Mouse (Mus musculus) small intestine, adult 2 months (tissue): ENCODE measurements around the gene Gpc6. TPM values are rescaled to one million over a fixed set of nuclear protein-coding genes. Genes with fewer than 3 reads are reported as not detected.

Source experiments
- H3K27ac ChIP-seq: fragments of 200-500 bp; 2 replicates; pipeline ENCODE4 v1.5.1; 2012; ENCODE audit warnings: low read depth, low read length, control low read depth, inconsistent platforms; ENCODE audit not compliant: insufficient read depth
- H3K27me3 ChIP-seq: fragments of 200-500 bp; 2 replicates; pipeline ENCODE4 v1.6.1; 2012; ENCODE audit warnings: mild to moderate bottlenecking, moderate library complexity, low read length, inconsistent platforms; ENCODE audit not compliant: control insufficient read depth, insufficient read depth
- H3K36me3 ChIP-seq: fragments of 200-500 bp; 2 replicates; pipeline ENCODE4 v1.6.1; 2012; ENCODE audit warnings: mild to moderate bottlenecking, low read length, control low read depth, inconsistent platforms; ENCODE audit not compliant: control insufficient read depth, insufficient read depth
- H3K4me1 ChIP-seq: fragments of 200-500 bp; 2 replicates; pipeline ENCODE4 v1.6.1; 2012; ENCODE audit warnings: low read length, inconsistent platforms, mixed read lengths; ENCODE audit not compliant: control insufficient read depth, insufficient read depth, insufficient read length
- H3K4me3 ChIP-seq: fragments of 200-500 bp; 2 replicates; pipeline ENCODE4 v1.5.1; 2012; ENCODE audit warnings: low read depth, mild to moderate bottlenecking, control low read depth, inconsistent platforms, low read length, moderate library complexity
- CTCF ChIP-seq: fragments of 200-500 bp; IDR thresholded peaks from 2 replicates; pipeline ENCODE4 v1.5.1; 2012; ENCODE audit warnings: low read depth, mild to moderate bottlenecking, control low read depth, inconsistent platforms, low read length, moderate library complexity, mixed read lengths; ENCODE audit not compliant: insufficient replicate concordance, insufficient read length; ENCODE audit errors: extremely low read depth
- POLR2A ChIP-seq: fragments of 200-500 bp; IDR thresholded peaks from 2 replicates; pipeline ENCODE4 v1.6.1; 2012; ENCODE audit warnings: low read depth, mild to moderate bottlenecking, control low read depth, inconsistent platforms, low read length, moderate library complexity
- WGBS: fragments of 180-500 bp; shearing (Covaris S2); methylation state at CpG from one replicate; pipeline ENCODE4 v1.1.7; 2018; 5-methylcytosine and 5-hydroxymethylcytosine counted together
- polyA plus RNA-seq: library from polyadenylated mRNA; depleted of rRNA; stranded (reverse); fragments of >200 nt; gene quantifications from 2 replicates; pipeline ENCODE4 v1.2.3, GENCODE M21; 2012

Gpc6 gene
- polyA plus RNA-seq, 1 experiment = 0.81 TPM

DNA sequence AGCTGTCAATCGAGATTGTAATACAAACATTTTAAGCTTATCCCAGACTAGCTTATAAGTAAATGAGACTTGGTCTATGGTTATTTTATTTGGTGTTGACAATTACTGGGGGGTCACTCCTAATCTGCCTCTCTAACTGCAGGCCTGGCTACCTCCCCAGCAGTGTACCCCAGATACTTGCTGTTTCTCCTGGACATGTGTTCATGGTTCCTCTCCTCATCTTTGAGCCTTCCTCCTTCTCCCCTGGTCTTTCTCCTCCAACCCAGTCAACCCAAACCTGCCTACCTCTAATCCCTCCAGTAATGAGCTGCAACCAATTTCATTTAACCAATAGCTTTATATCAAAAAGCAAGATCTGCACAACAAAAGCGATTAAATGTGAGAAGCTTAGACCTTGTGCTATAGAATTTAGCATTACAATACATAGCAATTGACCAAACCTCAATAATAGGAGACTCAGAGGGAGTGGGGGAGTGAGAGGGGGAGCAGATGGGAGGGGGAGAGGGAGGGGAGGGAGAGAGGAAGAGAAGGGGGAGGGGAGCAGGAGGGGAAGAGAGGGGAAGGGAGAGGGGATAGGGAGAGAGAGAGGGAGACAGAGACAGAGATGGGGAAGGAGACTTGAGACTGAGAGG is 371.2 kb downstream of the Gpc6 start:
- TF ChIP-seq POLR2A (no peak), CTCF (no peak)
- Histone ChIP-seq H3K4me3 (no peak overlapping the region), H3K27ac (no peak overlapping the region), H3K27me3 (no peaks in the 10 kb centered on the region), H3K36me3 (no peaks in the 10 kb centered on the region), H3K4me1 (no peaks in the 10 kb centered on the region)
- WGBS = 95% methylated on average over 2 of the region's 2 CpGs

DNA sequence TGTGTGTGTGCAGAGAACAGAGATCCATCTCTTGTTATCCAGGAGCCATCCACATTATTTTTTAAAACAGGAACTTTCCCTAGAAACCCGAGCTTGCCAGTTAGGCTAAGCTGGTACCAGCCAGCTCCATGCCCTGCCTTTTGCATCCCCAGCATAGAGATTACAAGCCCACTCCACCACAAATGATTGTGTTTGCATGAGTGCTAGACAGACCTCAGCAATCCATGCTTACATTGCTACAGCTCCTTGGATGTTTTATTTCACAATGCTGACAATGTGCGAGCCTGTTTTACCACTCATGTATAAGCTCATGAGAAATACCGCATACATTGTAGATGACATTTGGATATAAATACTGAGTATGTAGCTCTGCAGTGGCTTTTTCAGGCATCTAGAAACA is 375.9 kb downstream of the Gpc6 start:
- no peak overlapping the region for H3K4me3 ChIP-seq
- 79% methylated on average over 3 of the region's 3 CpGs for WGBS
- H3K4me1 ChIP-seq = no peaks in the 10 kb centered on the region
- no peaks in the 10 kb centered on the region for H3K27me3 ChIP-seq
- no peak overlapping the region for H3K27ac ChIP-seq
- H3K36me3 ChIP-seq = no peaks in the 10 kb centered on the region
- TF ChIP-seq CTCF = no peak
- no peak for TF ChIP-seq POLR2A

DNA sequence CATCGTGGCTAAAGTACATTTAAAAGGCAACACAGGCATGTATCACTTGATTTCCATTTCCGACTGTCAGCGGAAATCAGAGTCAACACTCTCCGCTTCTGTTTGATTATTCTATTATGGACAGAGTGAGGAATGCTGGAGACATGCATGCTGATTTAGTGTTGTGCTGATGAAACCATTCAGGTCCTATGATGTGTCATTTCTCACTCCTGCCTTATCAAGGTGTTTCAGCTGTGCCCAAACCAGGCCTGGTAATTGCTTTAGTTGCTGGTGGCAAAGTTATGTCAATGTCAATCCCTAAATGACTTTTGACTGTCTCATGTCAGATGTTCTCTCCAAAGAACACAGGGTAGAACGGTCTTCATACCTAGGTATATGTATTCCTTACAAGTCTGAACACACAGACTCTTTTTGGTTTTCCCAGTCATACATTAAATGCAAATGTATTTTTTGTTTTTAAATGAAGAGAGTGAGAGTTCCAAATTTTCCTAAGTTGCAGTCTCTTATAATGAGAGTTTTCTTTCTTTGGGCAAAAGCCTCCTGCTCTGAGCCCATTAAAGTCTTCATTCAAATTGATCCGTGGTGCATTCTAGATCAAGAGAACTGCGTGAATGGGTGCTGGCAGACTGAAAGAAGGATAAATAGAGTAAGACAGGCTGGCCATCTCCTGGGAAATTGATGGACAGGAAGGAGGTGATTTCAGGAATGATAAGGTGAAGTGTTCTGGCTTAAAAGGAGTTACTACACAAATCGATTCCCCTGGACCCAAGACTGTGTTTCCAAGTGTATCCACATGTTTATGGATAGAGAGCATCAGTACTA is 379.0 kb downstream of the Gpc6 start:
- TF ChIP-seq CTCF (no peak), POLR2A (no peak)
- no peak overlapping the region for H3K4me3 ChIP-seq
- 84% methylated on average over 8 of the region's 8 CpGs for WGBS
- H3K4me1 ChIP-seq = no peaks in the 10 kb centered on the region
- no peak overlapping the region for H3K27ac ChIP-seq
- no peaks in the 10 kb centered on the region for H3K36me3 ChIP-seq
- H3K27me3 ChIP-seq = no peaks in the 10 kb centered on the region

DNA sequence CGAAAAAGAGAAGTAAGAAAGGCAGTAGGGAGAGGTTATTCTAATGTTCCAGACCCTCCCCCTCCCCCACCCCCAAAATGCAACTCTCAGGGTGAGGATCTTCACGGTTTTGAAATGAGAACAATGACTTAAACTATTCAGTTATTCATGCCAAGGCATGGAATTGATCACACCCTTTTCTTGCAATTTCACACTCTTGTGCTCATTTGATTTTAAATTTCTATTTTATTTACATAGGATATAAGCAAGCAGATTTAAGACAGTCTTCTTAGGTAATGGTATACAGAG is 379.6 kb downstream of the Gpc6 start:
- no peak for TF ChIP-seq POLR2A
- TF ChIP-seq CTCF = no peak
- Histone ChIP-seq H3K27me3 (no peaks in the 10 kb centered on the region), H3K36me3 (no peaks in the 10 kb centered on the region), H3K4me3 (no peak overlapping the region), H3K27ac (no peak overlapping the region), H3K4me1 (no peaks in the 10 kb centered on the region)
- WGBS = 55% methylated on average over 2 of the region's 2 CpGs

DNA sequence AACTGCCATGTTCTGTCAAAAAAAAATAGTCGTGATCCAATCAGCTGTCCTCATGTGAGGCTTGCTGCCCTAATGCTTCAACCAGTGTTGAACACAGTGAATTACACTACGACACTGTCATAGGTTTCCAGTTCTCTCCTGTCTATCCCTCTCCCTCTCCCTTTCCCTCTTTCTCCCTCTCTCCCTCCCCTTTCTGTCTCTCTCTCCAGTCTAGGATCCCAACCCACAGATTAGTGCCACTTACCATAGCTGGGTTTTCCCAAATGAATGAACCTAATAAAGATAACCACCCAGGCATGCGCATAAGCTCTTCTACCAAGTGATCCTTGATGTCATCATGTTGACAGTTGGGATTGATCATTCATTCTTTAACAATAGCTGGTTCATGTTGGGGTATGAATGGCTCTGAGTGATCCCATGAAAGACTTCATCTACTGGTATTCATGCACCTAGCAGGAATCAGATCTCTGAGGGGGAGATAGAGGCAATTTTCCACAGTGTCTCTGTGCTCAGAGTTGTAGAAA is 384.9 kb downstream of the Gpc6 start:
- H3K27me3 ChIP-seq = no peaks in the 10 kb centered on the region
- no peak overlapping the region for H3K27ac ChIP-seq
- no peak for TF ChIP-seq POLR2A
- TF ChIP-seq CTCF = no peak
- 91% methylated on average over 3 of the region's 3 CpGs for WGBS
- no peaks in the 10 kb centered on the region for H3K4me1 ChIP-seq
- H3K36me3 ChIP-seq = no peaks in the 10 kb centered on the region
- no peak overlapping the region for H3K4me3 ChIP-seq

DNA sequence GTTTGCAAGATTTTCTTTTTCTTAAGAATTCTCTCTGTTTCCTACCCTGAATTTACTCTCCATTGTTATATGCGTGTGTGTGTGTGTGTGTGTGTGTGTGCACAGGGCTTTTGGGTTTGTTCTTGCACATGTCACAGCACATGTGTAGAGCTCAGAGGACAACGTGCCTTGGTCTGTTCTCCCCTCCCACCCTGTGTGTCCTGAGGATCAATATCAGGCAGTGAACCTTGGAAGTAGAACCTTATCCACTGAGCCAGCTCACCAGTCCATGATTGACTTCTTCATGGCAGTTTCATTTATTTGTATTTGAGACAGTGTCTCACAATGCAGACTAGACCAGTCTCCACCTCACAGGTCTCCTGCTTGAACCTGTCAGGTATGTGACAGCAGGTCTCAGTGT is 399.1 kb downstream of the Gpc6 start:
- H3K4me1 ChIP-seq = no peaks in the 10 kb centered on the region
- WGBS = 65% methylated on average over 2 of the region's 2 CpGs
- TF ChIP-seq POLR2A = no peak
- no peak overlapping the region for H3K27ac ChIP-seq
- H3K4me3 ChIP-seq = no peak overlapping the region
- H3K36me3 ChIP-seq = no peaks in the 10 kb centered on the region
- H3K27me3 ChIP-seq = no peaks in the 10 kb centered on the region

DNA sequence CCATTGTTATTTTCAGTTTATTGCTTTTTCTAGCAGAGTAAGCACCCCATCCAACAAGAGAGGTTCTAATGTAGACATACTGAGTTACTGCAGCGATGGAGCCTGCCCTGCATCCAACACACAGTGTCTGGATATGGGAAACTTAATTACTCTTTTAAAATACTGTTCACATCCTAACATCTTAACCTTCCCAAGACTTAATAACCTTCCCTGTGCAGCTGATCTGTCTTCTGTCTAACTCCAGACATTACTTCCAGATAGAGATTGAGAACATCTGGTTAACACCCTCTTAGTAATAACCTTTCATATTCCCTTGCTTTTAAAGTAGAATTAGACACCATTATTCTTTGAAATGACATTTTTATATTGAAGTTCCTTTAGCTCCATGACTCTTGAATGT is 407.1 kb downstream of the Gpc6 start:
- no peaks in the 10 kb centered on the region for H3K27me3 ChIP-seq
- no peaks in the 10 kb centered on the region for H3K36me3 ChIP-seq
- H3K27ac ChIP-seq = no peak overlapping the region
- no peak overlapping the region for H3K4me3 ChIP-seq
- WGBS = 86% methylated on average over 1 of the region's 1 CpGs
- H3K4me1 ChIP-seq = no peaks in the 10 kb centered on the region
- TF ChIP-seq POLR2A (no peak), CTCF (no peak)
